Mouse (Mus musculus): Measurements from ENCODE around the gene Cacna2d2. TPM values are rescaled to one million over a fixed set of nuclear protein-coding genes. Genes with fewer than 3 reads are reported as not detected.

Cacna2d2 gene
- polyA plus RNA-seq, 1 experiment from 2014 or later: 5.8 TPM

DNA sequence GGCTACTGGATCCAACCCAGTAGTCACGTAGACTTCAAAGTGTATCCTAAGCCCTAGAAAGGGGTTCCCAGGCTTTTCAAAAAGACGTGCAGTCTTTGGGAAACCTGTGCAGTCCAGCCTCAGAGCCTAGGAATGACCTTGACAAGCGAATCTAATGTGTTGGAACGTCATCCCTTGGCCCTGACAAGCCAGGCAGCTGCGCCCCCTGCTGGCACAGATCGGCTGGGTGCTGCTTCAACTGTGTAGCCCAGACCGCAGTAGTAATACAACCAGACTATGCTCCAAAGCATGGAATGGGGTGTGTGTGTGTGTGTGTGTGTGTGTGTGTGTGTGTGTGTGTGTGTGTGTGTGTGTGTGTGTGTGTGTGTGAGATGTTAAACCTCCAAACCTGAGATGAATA lies 64.1 kb downstream of the Cacna2d2 start:
- no peak overlapping the region for H3K4me2 ChIP-seq (ENCODE audit: low read length)
- no peaks in the 10 kb centered on the region for H3K36me3 ChIP-seq (ENCODE audit: control insufficient read depth, insufficient read depth)
- H3K27ac ChIP-seq (ENCODE audit: low read length): 0 out of 2 replicates have a peak overlapping the region, but pooled peaks have one; percentile 23
- WGBS: 13% methylated on average over 7 of the region's 7 CpGs
- H3K4me3 ChIP-seq (replicated peaks; ENCODE audit: low read length): no peak overlapping the region
- no peak overlapping the region for H3K9ac ChIP-seq (replicated peaks; ENCODE audit: low read depth, low read length)
- ATAC-seq: peak; percentile 81
- H3K27me3 ChIP-seq (replicated peaks; ENCODE audit: control insufficient read depth, insufficient read depth, low read length): peaks cover 34% of the 10 kb centered on the region
- peaks cover 17% of the 10 kb centered on the region for H3K4me1 ChIP-seq (replicated peaks; ENCODE audit: control insufficient read depth, insufficient read depth, low read length)
- H3K9me3 ChIP-seq (ENCODE audit: control insufficient read depth, low read length): no peaks in the 10 kb centered on the region

DNA sequence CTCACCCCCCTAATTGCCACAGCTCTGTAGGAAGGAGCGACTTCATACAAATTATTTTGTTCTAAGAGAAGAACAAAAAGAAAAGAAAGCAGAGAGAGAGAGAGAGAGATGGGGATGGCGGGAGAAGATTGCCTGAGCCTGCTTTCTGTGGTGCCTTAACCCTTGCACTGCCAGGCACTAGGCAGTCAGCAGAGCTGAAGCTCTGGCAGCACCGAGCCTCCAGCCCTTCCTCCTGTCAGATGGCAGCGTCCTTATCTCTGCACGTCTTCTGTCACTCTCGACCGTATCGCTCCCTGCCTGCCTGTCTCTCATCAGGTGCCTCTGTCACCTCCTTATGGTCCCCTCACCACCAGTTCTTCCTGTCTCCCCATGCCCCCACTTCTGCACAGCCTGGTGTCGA lies 64.7 kb downstream of the Cacna2d2 start:
- 25% methylated on average over 9 of the region's 9 CpGs for WGBS
- Histone ChIP-seq H3K9ac (replicated peaks; ENCODE audit: low read depth, low read length) (0 out of 2 replicates have a peak overlapping the region, but pooled peaks have one; percentile 13), H3K4me2 (ENCODE audit: low read length) (no peak overlapping the region), H3K27ac (ENCODE audit: low read length) (peak overlapping the region; percentile 16; the same call in 1 of the 2 replicates), H3K36me3 (ENCODE audit: control insufficient read depth, insufficient read depth) (no peaks in the 10 kb centered on the region), H3K4me1 (replicated peaks; ENCODE audit: control insufficient read depth, insufficient read depth, low read length) (peaks cover 17% of the 10 kb centered on the region), H3K4me3 (replicated peaks; ENCODE audit: low read length) (no peak overlapping the region), H3K9me3 (ENCODE audit: control insufficient read depth, low read length) (no peaks in the 10 kb centered on the region), H3K27me3 (replicated peaks; ENCODE audit: control insufficient read depth, insufficient read depth, low read length) (peaks cover 36% of the 10 kb centered on the region)
- peak; percentile 49 for ATAC-seq

DNA sequence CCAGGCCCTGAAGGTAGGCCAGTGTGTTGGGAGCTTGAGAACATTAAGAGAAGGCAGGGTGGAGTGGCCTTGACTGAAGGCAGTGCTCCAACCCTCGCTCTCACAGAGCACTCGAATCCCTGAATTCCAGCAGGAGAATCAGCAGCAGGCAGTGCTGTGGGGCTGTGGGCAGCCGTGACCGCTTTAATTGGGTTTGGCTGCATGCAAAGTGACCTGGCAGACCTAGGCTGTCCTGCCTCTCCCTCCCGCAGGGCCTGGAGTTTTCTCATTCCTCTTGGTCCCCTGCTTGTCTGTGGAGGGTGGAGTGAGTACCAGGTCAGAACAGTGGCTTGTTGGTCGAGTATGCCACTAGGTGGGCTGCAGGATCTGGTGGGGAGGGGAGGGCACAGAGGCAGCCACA lies 66.2 kb downstream of the Cacna2d2 start:
- peaks cover 28% of the 10 kb centered on the region for H3K4me1 ChIP-seq (replicated peaks; ENCODE audit: control insufficient read depth, insufficient read depth, low read length)
- no peak overlapping the region for H3K27ac ChIP-seq (ENCODE audit: low read length)
- no peaks in the 10 kb centered on the region for H3K36me3 ChIP-seq (ENCODE audit: control insufficient read depth, insufficient read depth)
- no peak overlapping the region for H3K4me2 ChIP-seq (ENCODE audit: low read length)
- no peak overlapping the region for H3K9ac ChIP-seq (replicated peaks; ENCODE audit: low read depth, low read length)
- H3K9me3 ChIP-seq (ENCODE audit: control insufficient read depth, low read length): no peaks in the 10 kb centered on the region
- WGBS: 26% methylated on average over 6 of the region's 6 CpGs
- H3K4me3 ChIP-seq (replicated peaks; ENCODE audit: low read length): no peak overlapping the region
- peaks cover 36% of the 10 kb centered on the region for H3K27me3 ChIP-seq (replicated peaks; ENCODE audit: control insufficient read depth, insufficient read depth, low read length)
- no peak for ATAC-seq

DNA sequence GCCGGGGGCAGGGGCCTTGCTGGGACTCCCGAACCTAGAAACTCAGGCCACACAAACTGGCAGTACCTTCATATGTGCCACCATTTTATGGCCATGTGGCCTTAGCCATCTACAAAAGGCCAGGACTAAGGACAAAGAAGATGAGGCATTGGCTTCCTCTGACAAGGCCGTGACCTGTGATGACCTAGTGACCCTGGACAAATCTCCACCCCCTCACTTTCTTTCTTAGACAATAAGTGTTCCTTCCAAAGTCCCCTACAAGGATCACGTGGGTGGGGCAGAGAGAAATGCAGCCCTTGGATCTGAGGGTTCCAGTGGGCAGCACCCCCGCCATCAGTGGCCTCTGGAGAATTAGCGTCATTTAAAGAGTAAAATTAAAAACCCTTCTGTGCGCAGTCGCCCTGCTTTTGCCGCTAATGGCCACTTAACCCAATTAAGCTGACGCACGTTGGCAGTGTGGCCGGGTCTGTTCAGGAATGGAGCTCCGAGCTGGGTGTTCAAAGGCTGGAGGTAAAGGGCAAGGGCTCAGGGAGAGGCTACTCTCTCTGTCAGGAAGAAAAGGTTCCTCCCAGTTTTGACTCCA lies 69.9 kb downstream of the Cacna2d2 start:
- ATAC-seq: no peak
- H3K27me3 ChIP-seq (replicated peaks; ENCODE audit: control insufficient read depth, insufficient read depth, low read length): peaks cover 20% of the 10 kb centered on the region
- no peak overlapping the region for H3K27ac ChIP-seq (ENCODE audit: low read length)
- H3K9ac ChIP-seq (replicated peaks; ENCODE audit: low read depth, low read length): no peak overlapping the region
- H3K4me1 ChIP-seq (replicated peaks; ENCODE audit: control insufficient read depth, insufficient read depth, low read length): peaks cover 23% of the 10 kb centered on the region
- no peaks in the 10 kb centered on the region for H3K9me3 ChIP-seq (ENCODE audit: control insufficient read depth, low read length)
- H3K4me3 ChIP-seq (replicated peaks; ENCODE audit: low read length): no peak overlapping the region
- no peak overlapping the region for H3K4me2 ChIP-seq (ENCODE audit: low read length)
- WGBS: 24% methylated on average over 13 of the region's 13 CpGs
- H3K36me3 ChIP-seq (ENCODE audit: control insufficient read depth, insufficient read depth): no peaks in the 10 kb centered on the region

DNA sequence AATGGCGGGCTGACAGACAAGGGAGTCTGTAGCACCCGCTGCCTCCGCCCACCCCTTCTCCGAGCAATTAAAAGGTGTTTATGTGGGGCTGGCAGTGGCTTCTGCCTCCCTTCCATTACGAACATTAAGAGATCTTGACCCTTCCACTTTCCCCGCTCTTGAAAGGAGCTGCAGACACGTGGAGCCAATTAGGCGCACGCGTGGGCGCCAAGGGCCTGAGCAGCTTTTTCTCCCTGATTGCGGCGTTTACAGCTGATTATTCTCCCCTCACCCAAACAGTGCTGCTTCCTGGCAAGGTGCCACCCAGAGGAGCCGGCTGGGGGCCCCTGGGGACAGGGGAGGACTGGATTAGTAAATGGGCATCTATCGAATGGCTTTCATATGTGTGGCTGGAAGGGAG lies 71.0 kb downstream of the Cacna2d2 start:
- H3K9ac ChIP-seq (replicated peaks; ENCODE audit: low read depth, low read length): 0 out of 2 replicates have a peak overlapping the region, but pooled peaks have one; percentile 1
- no peak overlapping the region for H3K27ac ChIP-seq (ENCODE audit: low read length)
- no peaks in the 10 kb centered on the region for H3K36me3 ChIP-seq (ENCODE audit: control insufficient read depth, insufficient read depth)
- no peak overlapping the region for H3K4me3 ChIP-seq (replicated peaks; ENCODE audit: low read length)
- H3K4me2 ChIP-seq (ENCODE audit: low read length): peak overlapping the region; percentile 11; the same call in 1 of the 2 replicates
- H3K27me3 ChIP-seq (replicated peaks; ENCODE audit: control insufficient read depth, insufficient read depth, low read length): peaks cover 18% of the 10 kb centered on the region
- H3K4me1 ChIP-seq (replicated peaks; ENCODE audit: control insufficient read depth, insufficient read depth, low read length): peaks cover 20% of the 10 kb centered on the region
- peak; percentile 47 for ATAC-seq
- 6% methylated on average over 15 of the region's 15 CpGs for WGBS
- no peaks in the 10 kb centered on the region for H3K9me3 ChIP-seq (ENCODE audit: control insufficient read depth, low read length)

DNA sequence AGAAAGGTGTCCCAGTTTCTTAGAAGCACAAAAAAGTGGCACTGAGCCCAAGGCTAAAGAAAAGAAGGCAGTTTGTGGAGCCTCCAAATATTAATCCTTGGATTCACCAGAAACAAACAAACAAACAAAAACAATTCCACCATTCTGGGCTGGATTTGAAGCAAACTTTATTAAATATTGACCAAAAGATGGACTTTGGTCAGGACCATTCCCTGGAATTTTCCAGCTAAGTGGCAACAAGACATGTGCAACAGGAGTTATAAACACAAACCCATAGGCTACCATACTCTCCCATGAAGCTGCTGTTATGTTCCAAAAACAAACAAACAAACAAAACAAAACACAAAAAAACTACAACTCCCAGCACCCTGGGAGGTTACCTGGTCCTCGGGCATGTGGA lies 74.6 kb downstream of the Cacna2d2 start:
- Histone ChIP-seq H3K27me3 (replicated peaks; ENCODE audit: control insufficient read depth, insufficient read depth, low read length) (peaks cover 11% of the 10 kb centered on the region; the same call in 1 of the 2 replicates), H3K4me3 (replicated peaks; ENCODE audit: low read length) (no peak overlapping the region), H3K4me2 (ENCODE audit: low read length) (no peak overlapping the region), H3K27ac (ENCODE audit: low read length) (no peak overlapping the region), H3K36me3 (ENCODE audit: control insufficient read depth, insufficient read depth) (no peaks in the 10 kb centered on the region), H3K9ac (replicated peaks; ENCODE audit: low read depth, low read length) (no peak overlapping the region), H3K4me1 (replicated peaks; ENCODE audit: control insufficient read depth, insufficient read depth, low read length) (peaks cover 18% of the 10 kb centered on the region), H3K9me3 (ENCODE audit: control insufficient read depth, low read length) (no peaks in the 10 kb centered on the region)
- 71% methylated on average over 1 of the region's 1 CpGs for WGBS
- no peak for ATAC-seq

DNA sequence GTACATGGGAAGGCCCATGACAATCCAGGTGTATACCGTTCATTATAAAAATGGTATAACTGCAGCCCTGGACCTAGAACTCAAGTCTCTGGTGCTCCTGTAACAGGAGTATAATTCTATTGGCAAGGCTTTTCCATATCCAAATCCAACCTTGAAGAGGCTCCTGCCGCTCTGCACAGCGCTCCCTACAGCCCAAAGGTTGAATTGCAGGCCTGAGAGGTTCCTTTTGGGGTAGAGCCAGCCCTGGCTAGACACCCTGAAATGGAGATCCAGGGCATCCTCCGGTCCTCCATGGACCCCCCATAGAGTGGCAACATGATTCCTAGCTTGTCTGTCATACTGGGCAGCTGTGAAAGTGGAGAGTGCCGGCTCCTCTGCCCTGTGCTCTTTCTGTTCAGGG lies 79.6 kb downstream of the Cacna2d2 start:
- Histone ChIP-seq H3K9me3 (ENCODE audit: control insufficient read depth, low read length) (no peaks in the 10 kb centered on the region), H3K36me3 (ENCODE audit: control insufficient read depth, insufficient read depth) (no peaks in the 10 kb centered on the region), H3K4me1 (replicated peaks; ENCODE audit: control insufficient read depth, insufficient read depth, low read length) (peaks cover 31% of the 10 kb centered on the region), H3K4me2 (ENCODE audit: low read length) (peak overlapping the region; percentile 36), H3K4me3 (replicated peaks; ENCODE audit: low read length) (no peak overlapping the region), H3K27me3 (replicated peaks; ENCODE audit: control insufficient read depth, insufficient read depth, low read length) (0 out of 2 replicates have a peak, but pooled peaks cover 3% of the 10 kb centered on the region), H3K9ac (replicated peaks; ENCODE audit: low read depth, low read length) (no peak overlapping the region), H3K27ac (ENCODE audit: low read length) (peak overlapping the region; percentile 61)
- WGBS: 35% methylated on average over 5 of the region's 5 CpGs
- no peak for ATAC-seq

DNA sequence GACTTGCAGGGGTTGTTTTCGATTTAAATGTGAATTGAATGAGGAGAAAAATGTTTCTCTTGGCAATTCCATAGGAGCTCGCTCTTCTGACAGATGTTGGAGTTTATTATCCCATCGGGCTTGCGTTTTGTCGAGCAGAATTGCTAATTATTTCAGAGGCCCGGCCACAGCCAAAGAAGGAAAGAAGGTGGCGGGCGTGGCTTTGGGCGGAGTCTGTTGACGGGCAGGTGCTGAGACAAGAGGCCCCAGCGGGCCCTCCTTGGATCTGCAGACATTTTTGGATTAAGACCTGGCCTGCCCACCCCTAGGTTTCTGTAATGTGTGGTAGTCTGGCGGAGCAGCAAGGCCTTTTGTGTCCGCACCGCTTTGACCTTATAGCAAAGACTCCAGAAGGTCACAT lies 80.2 kb downstream of the Cacna2d2 start:
- Histone ChIP-seq H3K4me1 (replicated peaks; ENCODE audit: control insufficient read depth, insufficient read depth, low read length) (peaks cover 37% of the 10 kb centered on the region), H3K36me3 (ENCODE audit: control insufficient read depth, insufficient read depth) (no peaks in the 10 kb centered on the region), H3K4me3 (replicated peaks; ENCODE audit: low read length) (peak overlapping the region; percentile 11), H3K9ac (replicated peaks; ENCODE audit: low read depth, low read length) (peak overlapping the region; percentile 18; the same call in 1 of the 2 replicates), H3K27ac (ENCODE audit: low read length) (peak overlapping the region; percentile 61), H3K27me3 (replicated peaks; ENCODE audit: control insufficient read depth, insufficient read depth, low read length) (0 out of 2 replicates have a peak, but pooled peaks cover 3% of the 10 kb centered on the region), H3K4me2 (ENCODE audit: low read length) (peak overlapping the region; percentile 36), H3K9me3 (ENCODE audit: control insufficient read depth, low read length) (no peaks in the 10 kb centered on the region)
- ATAC-seq: no peak
- WGBS: 7% methylated on average over 14 of the region's 14 CpGs

DNA sequence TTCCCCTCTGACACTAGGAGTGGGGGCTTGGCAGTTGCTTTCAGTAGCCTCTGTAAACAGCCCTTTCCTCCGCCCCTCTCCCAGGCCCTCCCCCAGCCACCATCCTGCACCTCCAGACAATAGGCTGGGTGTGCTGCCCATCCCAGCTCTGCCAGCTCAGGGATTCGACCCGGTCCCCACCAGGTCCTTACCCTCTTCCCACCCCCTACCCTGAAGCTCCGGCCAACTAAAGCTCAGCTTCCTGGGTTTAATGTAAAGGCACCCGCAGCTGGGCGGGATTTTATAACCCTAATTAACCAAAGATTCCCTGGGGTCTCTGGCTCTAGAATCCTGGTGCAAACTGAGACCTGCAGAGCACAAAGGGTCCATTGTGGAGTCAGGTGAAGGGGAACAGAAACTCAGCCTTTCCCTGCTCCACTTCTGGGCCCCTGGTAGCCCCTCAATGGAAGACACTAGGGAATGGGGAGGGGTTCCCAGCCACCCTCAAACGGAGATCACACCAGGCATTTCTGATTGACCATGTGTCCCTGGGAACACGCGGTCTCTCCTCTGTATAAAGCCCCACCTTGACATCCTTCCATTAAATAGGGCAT lies 81.2 kb downstream of the Cacna2d2 start:
- no peak overlapping the region for H3K4me3 ChIP-seq (replicated peaks; ENCODE audit: low read length)
- 10% methylated on average over 9 of the region's 9 CpGs for WGBS
- H3K36me3 ChIP-seq (ENCODE audit: control insufficient read depth, insufficient read depth): no peaks in the 10 kb centered on the region
- H3K4me1 ChIP-seq (replicated peaks; ENCODE audit: control insufficient read depth, insufficient read depth, low read length): peaks cover 47% of the 10 kb centered on the region
- H3K9ac ChIP-seq (replicated peaks; ENCODE audit: low read depth, low read length): 0 out of 2 replicates have a peak overlapping the region, but pooled peaks have one; percentile 28
- H3K9me3 ChIP-seq (ENCODE audit: control insufficient read depth, low read length): no peaks in the 10 kb centered on the region
- H3K27me3 ChIP-seq (replicated peaks; ENCODE audit: control insufficient read depth, insufficient read depth, low read length): 0 out of 2 replicates have a peak, but pooled peaks cover 3% of the 10 kb centered on the region
- no peak overlapping the region for H3K4me2 ChIP-seq (ENCODE audit: low read length)
- no peak for ATAC-seq
- H3K27ac ChIP-seq (ENCODE audit: low read length): peak overlapping the region; percentile 61

All from forebrain, embryonic 16.5 days (tissue).